Mouse (Mus musculus): ENCODE results near the gene Serpina1b. TPM values are rescaled to one million over a fixed set of nuclear protein-coding genes. Genes with fewer than 3 reads are reported as not detected.
"Not testable (repeated sequence)": the region's sequence is repeated elsewhere in the genome, so short reads cannot be mapped to it uniquely, and the experiment has no call there.

The Serpina1b gene
- total RNA-seq, 4 experiments from 2014 or later = not detected

DNA sequence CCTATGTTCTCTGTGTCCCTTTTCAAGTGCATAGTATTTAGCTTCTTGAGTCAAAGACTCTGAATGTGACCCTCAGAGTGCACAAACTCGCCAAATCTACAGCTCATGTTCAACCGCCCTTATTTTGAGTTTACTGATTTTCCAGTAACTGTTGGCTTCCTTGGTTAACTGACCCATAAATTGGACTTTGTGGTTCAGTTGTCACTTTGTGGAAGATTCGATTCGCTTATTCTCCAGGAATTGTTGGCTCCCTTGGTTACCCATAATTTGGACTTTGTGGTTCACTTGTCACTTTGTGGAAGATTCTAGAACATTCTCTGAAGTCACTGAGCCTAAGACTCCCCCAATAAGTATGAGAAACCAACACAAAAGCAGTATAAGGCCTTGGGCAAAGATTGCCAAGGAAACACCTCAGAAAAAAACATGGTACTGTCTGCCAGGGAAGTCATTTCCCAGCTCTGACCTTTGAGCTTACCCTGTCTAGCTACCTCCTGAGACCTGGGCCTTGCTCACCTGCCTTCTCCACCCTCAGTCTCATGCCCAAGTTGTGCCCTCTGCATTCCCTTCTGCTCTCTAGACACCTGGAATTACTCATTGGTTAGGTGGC is 129.9 kb downstream of the Serpina1b start:
- DNase-seq (ENCODE audit: low spot score in 2 of 2) = no peak

DNA sequence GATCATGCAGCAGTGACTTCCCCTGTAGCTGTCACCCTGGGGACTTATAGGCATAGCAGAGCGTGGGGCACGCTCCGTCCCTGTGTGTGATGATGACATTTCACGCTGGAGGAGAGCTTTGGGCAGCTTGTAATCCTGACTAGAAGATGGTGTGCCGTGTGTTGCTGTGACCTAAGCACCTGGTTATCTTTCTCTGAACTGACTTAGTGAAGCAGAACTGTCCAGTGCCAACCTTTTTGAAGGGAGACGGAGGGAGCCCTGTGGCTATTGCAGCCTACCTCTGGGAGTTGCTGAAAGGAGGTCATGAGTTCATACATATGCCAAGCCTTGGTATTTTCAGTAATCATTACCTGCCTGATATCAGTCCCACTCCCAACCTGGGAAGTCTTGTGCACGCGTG is 134.7 kb downstream of the Serpina1b start, which contains the start of gene Serpina1f:
Serpina1f (minus strand) TSS at position 101 of the 400 bp plus-strand sequence.
- DNase-seq (ENCODE audit: low spot score in 2 of 2) = no peak

DNA sequence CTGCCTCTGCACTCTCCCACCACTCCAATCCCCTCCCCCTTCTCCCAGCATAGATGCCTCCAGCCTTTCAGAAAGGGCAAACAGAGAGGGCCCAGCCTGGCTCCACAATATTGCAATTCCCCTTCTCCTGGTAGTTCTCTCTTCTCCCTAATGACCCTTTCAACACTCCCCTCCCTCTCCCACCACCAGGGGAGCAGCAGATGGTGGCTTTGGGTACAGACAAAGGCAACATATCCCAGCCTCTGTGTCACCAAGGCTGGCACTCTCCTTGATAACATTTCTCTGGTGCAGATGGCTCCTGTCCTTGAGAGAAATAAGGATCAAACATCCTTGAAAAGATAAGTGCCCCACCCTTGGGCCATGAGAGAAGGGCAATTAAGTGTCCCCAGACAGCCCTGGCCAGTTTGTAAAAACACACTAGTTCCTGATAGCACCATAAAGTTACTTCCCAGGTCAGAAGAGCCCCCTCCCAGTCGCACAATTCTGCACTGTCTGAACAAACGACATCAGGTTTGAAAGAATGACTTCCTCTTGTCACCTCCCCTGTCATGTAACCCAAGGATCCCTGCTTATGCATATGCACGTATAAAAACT is 141.9 kb downstream of the Serpina1b start:
- DNase-seq (ENCODE audit: low spot score in 2 of 2) = no peak

DNA sequence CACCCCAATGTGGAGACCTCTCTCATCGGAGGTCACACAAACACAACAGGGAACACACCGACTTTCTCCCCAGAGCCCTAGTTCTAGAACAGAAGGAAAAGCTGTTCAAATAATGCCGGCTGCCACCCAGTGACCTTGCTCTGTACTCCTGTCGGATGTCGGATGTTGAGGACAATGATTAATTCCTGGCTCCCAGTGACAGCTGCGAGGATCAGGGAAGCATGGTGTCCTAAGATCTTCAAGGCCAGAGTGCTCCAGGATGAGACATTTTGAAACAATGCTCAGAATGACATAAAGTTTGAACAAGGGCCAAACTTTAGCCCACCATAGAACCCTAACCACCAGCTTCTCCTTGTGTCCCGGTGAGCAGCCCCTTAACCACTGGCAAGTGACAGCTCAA is 143.2 kb downstream of the Serpina1b start:
- no peak for DNase-seq (ENCODE audit: low spot score in 2 of 2)

DNA sequence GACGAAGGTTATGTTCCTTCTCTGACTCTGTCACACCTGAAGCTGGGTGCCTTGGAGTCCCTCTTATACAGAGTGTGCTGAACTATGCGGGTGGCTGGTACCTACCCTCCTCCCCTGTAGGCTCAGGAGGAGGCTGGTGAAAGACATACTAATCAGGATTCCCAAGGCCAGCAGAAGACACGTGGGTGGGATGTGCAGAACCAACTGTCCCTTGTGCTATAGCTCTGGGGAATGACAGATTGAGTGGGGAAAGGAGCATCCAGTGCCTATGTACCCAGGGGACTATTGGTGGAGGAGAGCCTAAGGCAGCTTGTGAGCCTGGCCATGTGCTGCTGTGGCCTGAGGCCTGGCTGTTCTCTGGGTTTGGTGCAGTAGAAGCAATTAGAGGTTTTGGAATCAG is 144.1 kb downstream of the Serpina1b start:
- peak; percentile 51 to 68 for DNase-seq (ENCODE audit: low spot score in 2 of 2)

DNA sequence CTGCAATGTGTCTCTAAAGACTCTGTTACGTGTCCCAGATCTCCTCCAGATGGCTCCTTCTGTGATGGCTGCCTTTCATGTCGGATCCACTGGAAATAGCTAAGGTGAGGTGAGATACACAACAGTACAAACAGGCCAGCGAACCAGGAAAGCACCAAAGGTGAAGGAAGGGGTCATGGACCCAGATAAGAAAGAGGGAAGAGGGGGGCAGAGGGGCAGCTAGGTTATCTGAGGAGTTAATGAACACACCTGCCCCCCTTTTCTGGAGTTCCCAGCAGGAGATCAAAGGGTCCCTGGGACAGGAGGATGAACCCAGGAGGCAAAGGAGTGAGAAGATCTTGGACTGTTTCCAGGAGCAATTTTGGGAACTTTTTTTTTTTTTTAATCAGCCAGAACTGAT is 144.8 kb downstream of the Serpina1b start:
- DNase-seq (ENCODE audit: low spot score in 2 of 2) = no peak

DNA sequence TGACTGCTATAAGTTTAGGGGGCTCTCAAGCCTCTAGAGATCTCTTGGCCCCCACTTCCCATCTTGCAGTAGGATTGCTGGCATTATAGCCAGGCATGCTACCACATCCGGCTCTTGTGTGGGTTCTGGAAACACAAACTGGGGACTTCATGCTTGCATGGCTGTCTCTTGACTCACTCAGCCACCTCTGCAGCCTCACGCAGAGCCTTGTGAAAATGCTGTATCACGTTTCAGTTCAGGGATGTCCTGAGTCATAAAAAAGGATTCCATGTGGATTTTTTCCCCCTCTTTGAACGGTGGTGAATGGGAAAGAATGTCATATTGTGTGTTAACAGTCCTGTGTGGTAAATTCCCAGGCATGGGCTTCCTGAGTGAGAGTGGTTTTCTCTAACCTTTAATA is 146.4 kb downstream of the Serpina1b start:
- no peak for DNase-seq (ENCODE audit: low spot score in 2 of 2)

DNA sequence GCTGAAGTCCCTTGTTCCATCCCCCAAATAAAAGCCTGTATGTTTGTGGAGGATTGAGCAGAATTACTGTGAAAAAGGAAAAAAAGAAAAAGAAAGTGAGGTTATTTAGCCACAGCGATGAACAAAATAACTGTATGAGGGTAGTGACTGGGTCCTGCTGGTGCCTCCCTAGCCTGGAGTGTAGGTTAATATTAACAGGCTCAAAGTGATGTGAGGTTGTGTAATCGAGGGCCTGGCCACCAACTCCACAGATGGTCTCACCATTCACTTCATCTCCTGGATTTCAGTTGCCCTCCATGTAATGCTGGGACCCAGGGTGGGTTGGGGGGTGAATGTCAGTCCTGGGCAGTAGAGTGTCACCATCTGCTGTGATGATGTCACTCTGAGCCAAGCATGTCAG is 148.4 kb downstream of the Serpina1b start:
- no peak for DNase-seq (ENCODE audit: low spot score in 2 of 2)

DNA sequence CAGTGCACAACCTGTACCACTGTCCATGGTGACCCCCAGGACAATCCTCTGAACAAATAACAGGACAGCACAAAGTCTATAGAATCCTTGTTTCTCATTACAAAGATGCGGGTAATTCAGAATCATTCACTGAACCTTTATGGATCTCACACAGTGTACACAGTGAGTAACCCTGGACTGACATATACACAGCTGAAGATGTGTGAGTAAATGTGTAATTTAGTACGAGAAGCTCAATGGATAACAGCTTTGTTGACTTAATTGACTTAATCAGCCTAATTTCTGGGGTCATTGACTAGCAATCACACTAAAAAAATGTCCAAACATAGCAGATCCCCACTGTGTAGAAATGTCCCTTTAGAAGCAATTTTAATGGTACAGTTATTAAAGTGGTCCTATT is 149.0 kb downstream of the Serpina1b start:
- DNase-seq (ENCODE audit: low spot score in 2 of 2) = no peak

DNA sequence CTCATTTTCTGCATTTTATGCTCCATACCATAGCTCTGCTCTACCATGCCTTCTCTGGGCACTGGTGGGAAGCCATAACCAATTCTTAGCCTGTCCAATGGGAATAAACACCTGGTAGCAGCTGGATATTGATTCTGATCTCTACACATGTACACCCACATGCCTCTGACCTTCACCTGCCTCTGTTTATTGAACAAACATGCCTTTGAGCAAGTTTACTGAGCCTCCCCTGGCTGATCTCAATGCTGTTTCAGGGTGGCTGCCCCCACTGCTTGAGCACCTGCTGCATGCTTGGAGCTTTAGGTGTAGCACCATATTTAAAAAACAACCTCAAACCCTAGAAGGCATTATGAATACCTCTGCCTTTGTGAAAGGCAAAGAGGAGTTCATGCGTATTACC is 150.3 kb downstream of the Serpina1b start:
- not testable (repeated sequence) for DNase-seq (ENCODE audit: low spot score in 2 of 2)

Other genes starting within 250 kb of the Serpina1b start
- under 1 TPM in 1 of 4 experiments, not detected in 3; 0.21 TPM for gene Serpina10, start 198.9 kb downstream of the Serpina1b start, total RNA-seq (2022)
- not detected for gene Serpina6, start 173.2 kb downstream of the Serpina1b start, total RNA-seq (2022)
- gene Serpina16, start 154.2 kb downstream of the Serpina1b start, total RNA-seq (2022) = not detected
- not detected for gene Serpina1f, start 134.8 kb downstream of the Serpina1b start, total RNA-seq (2022)
- not detected for gene Serpina1d, start 56.8 kb downstream of the Serpina1b start, total RNA-seq (2022)
- not detected for gene Serpina1a, start 33.2 kb upstream of the Serpina1b start, total RNA-seq (2022)
- not detected for gene Serpina1c, start 74.5 kb upstream of the Serpina1b start, total RNA-seq (2022)
- gene Serpina1e, start 128.6 kb upstream of the Serpina1b start, total RNA-seq (2022) = under 1 TPM in 1 of 4 experiments, not detected in 3; 0.34 TPM
- not detected for gene Serpina11, start 159.6 kb upstream of the Serpina1b start, total RNA-seq (2022)
- under 1 TPM; 0.10 to 0.32 (median 0.14) TPM for gene Serpina9, start 183.4 kb upstream of the Serpina1b start, total RNA-seq (2022)
- not detected for gene Serpina12, start 214.1 kb upstream of the Serpina1b start, total RNA-seq (2022)

Measured in layer of hippocampus, adult 8-10 months (tissue).